Mouse (Mus musculus) forebrain, embryonic 14.5 days (tissue): Measurements from ENCODE around the gene Stxbp4. TPM values are rescaled to one million over a fixed set of nuclear protein-coding genes. Genes with fewer than 3 reads are reported as not detected.

Source experiments
- ATAC-seq: fragments of 200-750 bp; cut with Nextera tagmentation; 2 replicates; pipeline ENCODE4 v1.8.0; 2017; ENCODE audit warnings: mild to moderate bottlenecking, moderate library complexity
- DNase-seq: peaks from one replicate; pipeline ENCODE4 v3.0.0-alpha.2; 2015; ENCODE audit warnings: low spot score
- H3K27ac ChIP-seq: fragments of 300-500 bp; sonication (generic); 2 replicates; pipeline ENCODE4 v1.5.1; 2014; ENCODE audit warnings: low read depth, mild to moderate bottlenecking, control low read depth, low read length, moderate library complexity
- H3K27me3 ChIP-seq: fragments of 300-500 bp; sonication (generic); replicated peaks from 2 replicates; pipeline ENCODE4 v1.6.1; 2014; ENCODE audit warnings: low read length, control low read depth, mixed read lengths; ENCODE audit not compliant: control insufficient read depth, insufficient read depth
- H3K36me3 ChIP-seq: fragments of 300-500 bp; sonication (generic); 2 replicates; pipeline ENCODE4 v1.6.1; 2014; ENCODE audit warnings: low read length, control low read depth; ENCODE audit not compliant: control insufficient read depth, insufficient read depth
- H3K4me1 ChIP-seq: fragments of 300-500 bp; sonication (generic); 2 replicates; pipeline ENCODE4 v1.6.1; 2014; ENCODE audit warnings: antibody characterized with exemption, low read length, control low read depth; ENCODE audit not compliant: control insufficient read depth, insufficient read depth
- H3K4me2 ChIP-seq: fragments of 300-500 bp; sonication (generic); 2 replicates; pipeline ENCODE4 v1.6.1; 2014; ENCODE audit warnings: mild to moderate bottlenecking, control low read depth, low read length
- H3K4me3 ChIP-seq: fragments of 300-500 bp; sonication (generic); 2 replicates; pipeline ENCODE4 v1.5.1; 2014; ENCODE audit warnings: low read depth, low read length, control low read depth
- H3K9ac ChIP-seq: fragments of 300-500 bp; sonication (generic); 2 replicates; pipeline ENCODE4 v1.6.1; 2014; ENCODE audit warnings: mild to moderate bottlenecking, low read length, control low read depth, moderate library complexity
- H3K9me3 ChIP-seq: fragments of 300-500 bp; sonication (generic); replicated peaks from 2 replicates; pipeline ENCODE4 v1.6.1; 2016; ENCODE audit warnings: low read length, control low read depth, mixed read lengths; ENCODE audit not compliant: control insufficient read depth
- WGBS: fragments of 180-500 bp; shearing (Covaris S2); extraction: QIAGEN DNeasy Blood & Tissue Kit; methylation state at CpG from one replicate; pipeline ENCODE4 v1.1.7; 2014; 5-methylcytosine and 5-hydroxymethylcytosine counted together
- polyA plus RNA-seq: library from polyadenylated mRNA; unstranded; fragments of >200 nt; fragmentation: Nextera tagmentation; extraction: Ambion mirVana; gene quantifications from 2 replicates; pipeline ENCODE4 v1.2.1, GENCODE M21; 2014

Gene Stxbp4
- polyA plus RNA-seq, 1 experiment from 2014 or later, result 14.7 TPM

DNA sequence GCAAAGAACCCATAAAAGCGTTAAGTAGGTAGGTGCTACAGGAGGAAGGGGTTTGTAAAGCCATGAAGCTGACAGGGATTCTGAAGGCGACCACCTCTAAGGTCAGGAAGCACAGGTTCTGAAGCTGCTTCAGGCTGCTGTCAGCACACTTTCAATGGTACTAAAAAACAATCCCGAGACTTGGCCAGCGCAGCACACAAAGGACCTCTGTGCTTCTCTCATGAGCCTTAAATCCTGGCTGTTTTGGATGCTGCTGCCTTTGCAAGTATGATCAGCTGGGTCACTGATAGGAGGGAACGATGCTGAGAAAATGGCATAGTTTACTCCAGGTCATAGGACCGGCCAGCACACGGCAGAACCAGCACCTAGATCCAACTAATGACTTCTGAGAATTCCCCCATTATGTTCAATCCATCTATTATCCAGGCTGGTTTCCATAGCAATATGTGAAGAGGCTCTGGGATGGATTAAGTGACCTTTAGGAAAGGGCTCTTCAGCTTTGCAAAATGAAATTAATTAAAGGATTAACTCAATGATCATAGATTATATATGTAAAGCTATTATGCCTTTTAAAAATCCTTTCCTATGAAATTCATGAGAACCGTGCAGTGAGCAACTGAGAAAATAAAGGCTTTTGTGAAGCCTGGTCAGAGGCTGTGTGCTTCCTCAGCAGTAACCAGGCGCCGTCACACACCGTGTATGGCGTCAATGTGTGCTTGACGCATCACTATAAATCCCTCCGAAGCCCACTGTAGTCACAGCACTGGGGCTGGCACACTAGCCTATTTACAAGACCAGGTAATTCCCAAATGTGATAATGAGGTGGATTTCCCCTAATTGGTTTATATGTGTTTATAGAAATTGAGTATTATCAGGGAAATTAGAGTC, 152.9 kb downstream of the Stxbp4 start:
- H3K27me3 ChIP-seq, result no peaks in the 10 kb centered on the region
- peak overlapping the region; percentile 12; the same call in 1 of the 2 replicates for H3K4me2 ChIP-seq
- H3K27ac ChIP-seq, result peak overlapping the region; percentile 21; the same call in 1 of the 2 replicates
- H3K9ac ChIP-seq, result no peak overlapping the region
- H3K36me3 ChIP-seq, result 0 out of 2 replicates have a peak, but pooled peaks cover 9% of the 10 kb centered on the region
- ATAC-seq (peak; percentile 81), DNase-seq (peak; percentile 55)
- H3K4me3 ChIP-seq, result no peak overlapping the region
- peaks cover 7% of the 10 kb centered on the region; the same call in 1 of the 2 replicates for H3K4me1 ChIP-seq
- 13% methylated on average over 14 of the region's 14 CpGs for WGBS
- no peaks in the 10 kb centered on the region for H3K9me3 ChIP-seq

DNA sequence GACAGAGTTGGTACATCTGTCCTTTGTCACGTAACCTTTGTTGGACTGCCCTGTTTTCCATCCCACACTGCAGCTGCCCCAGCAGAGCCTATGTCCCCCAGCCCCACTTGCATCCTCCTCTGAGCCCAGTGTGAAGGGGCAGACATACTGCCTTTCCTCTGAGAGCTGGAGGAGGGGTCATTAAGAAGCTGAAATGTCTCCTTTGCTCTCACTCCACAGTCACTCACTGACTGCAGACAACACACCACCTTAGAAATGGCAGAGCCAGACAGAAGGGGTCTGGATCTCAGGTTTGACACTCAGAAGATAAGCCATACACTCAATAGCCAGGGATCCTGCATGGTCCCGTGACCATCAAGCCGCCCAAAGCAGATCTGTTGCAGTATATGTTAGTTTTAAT, 154.1 kb downstream of the Stxbp4 start:
- Histone ChIP-seq H3K27me3 (no peaks in the 10 kb centered on the region), H3K9ac (no peak overlapping the region), H3K27ac (no peak overlapping the region), H3K36me3 (peaks cover 17% of the 10 kb centered on the region; the same call in 1 of the 2 replicates), H3K4me1 (peaks cover 7% of the 10 kb centered on the region; the same call in 1 of the 2 replicates), H3K4me3 (no peak overlapping the region), H3K9me3 (no peaks in the 10 kb centered on the region), H3K4me2 (no peak overlapping the region)
- no peak for ATAC-seq
- WGBS, result 90% methylated on average over 3 of the region's 3 CpGs
- DNase-seq, result no peak

DNA sequence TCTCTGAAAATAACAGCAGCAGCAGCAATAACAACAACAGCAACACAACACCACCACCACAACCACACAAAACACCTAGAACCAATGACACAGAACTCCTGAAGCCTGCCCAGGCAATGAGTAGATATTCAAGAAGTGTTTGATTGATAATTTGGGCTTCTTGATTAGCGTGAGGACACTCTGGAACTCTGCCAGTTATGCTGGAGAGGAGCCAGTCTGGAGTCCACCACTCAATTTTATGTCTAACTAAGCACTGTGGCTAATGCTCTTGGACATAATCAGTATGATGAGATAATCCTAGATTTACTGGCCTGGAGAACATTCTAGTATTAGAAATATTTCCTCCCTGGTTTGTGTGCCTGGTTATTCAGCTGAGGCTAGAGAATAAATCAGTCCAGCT, 156.1 kb downstream of the Stxbp4 start:
- Histone ChIP-seq H3K4me3 (no peak overlapping the region), H3K27me3 (no peaks in the 10 kb centered on the region), H3K9ac (no peak overlapping the region), H3K36me3 (peaks cover 10% of the 10 kb centered on the region; the same call in 1 of the 2 replicates), H3K27ac (no peak overlapping the region), H3K4me2 (no peak overlapping the region), H3K9me3 (no peaks in the 10 kb centered on the region), H3K4me1 (peaks cover 7% of the 10 kb centered on the region; the same call in 1 of the 2 replicates)
- DNase-seq (peak; percentile 36), ATAC-seq (no peak)
- 29% methylated on average over 1 of the region's 1 CpGs for WGBS

GRCm38 (mm10) chr11:90470271-90470670, 167.6 kb downstream of the Stxbp4 start:
- ATAC-seq (no peak), DNase-seq (no peak)
- H3K9me3 ChIP-seq, result no peaks in the 10 kb centered on the region
- H3K9ac ChIP-seq, result no peak overlapping the region
- no peak overlapping the region for H3K27ac ChIP-seq
- H3K4me2 ChIP-seq, result no peak overlapping the region
- H3K36me3 ChIP-seq, result no peaks in the 10 kb centered on the region
- no peaks in the 10 kb centered on the region for H3K27me3 ChIP-seq
- no peak overlapping the region for H3K4me3 ChIP-seq
- WGBS, result 89% methylated on average over 4 of the region's 4 CpGs
- H3K4me1 ChIP-seq, result no peaks in the 10 kb centered on the region

GRCm38 (mm10) chr11:90464046-90464595, 173.8 kb downstream of the Stxbp4 start:
- WGBS, result 63% methylated on average over 10 of the region's 10 CpGs
- Histone ChIP-seq H3K9me3 (no peaks in the 10 kb centered on the region), H3K27me3 (no peaks in the 10 kb centered on the region), H3K27ac (no peak overlapping the region), H3K4me3 (no peak overlapping the region), H3K4me1 (no peaks in the 10 kb centered on the region), H3K9ac (no peak overlapping the region), H3K36me3 (no peaks in the 10 kb centered on the region), H3K4me2 (no peak overlapping the region)
- DNase-seq (no peak), ATAC-seq (no peak)

GRCm38 (mm10) chr11:90460458-90460857, 177.4 kb downstream of the Stxbp4 start:
- H3K4me1 ChIP-seq, result no peaks in the 10 kb centered on the region
- no peaks in the 10 kb centered on the region for H3K27me3 ChIP-seq
- no peak overlapping the region for H3K4me3 ChIP-seq
- no peak overlapping the region for H3K27ac ChIP-seq
- H3K36me3 ChIP-seq, result no peaks in the 10 kb centered on the region
- no peak overlapping the region for H3K4me2 ChIP-seq
- ATAC-seq, result no peak
- no peak for DNase-seq
- H3K9ac ChIP-seq, result no peak overlapping the region
- no peaks in the 10 kb centered on the region for H3K9me3 ChIP-seq
- 92% methylated on average over 3 of the region's 3 CpGs for WGBS

GRCm38 (mm10) chr11:90452134-90452533, 185.8 kb downstream of the Stxbp4 start:
- H3K9ac ChIP-seq, result no peak overlapping the region
- H3K4me3 ChIP-seq, result no peak overlapping the region
- ATAC-seq (no peak), DNase-seq (peak; percentile 25)
- no peak overlapping the region for H3K27ac ChIP-seq
- no peaks in the 10 kb centered on the region for H3K4me1 ChIP-seq
- H3K4me2 ChIP-seq, result no peak overlapping the region
- H3K9me3 ChIP-seq, result no peaks in the 10 kb centered on the region
- no peaks in the 10 kb centered on the region for H3K27me3 ChIP-seq
- 72% methylated on average over 3 of the region's 3 CpGs for WGBS
- H3K36me3 ChIP-seq, result no peaks in the 10 kb centered on the region

DNA sequence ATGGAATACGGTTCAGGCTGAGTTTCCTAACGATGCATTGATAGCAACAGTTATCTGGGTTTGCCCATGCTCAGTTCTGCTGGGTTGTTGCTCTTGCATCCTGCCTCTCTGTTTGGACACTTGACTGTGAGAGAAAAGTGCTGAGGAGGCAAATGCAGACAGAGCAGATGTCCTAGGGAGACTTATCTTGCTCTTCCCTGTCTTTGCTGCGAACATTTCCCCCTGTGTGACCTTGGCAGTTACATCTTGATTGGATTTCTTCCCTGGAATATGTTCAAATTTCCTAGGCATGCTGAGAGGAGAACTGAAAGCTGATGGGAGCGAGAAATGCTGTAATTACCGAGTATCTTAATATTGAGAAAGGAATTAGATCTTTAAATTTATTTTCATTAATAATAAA, 186.4 kb downstream of the Stxbp4 start:
- ATAC-seq (no peak), DNase-seq (peak; percentile 11)
- no peak overlapping the region for H3K4me3 ChIP-seq
- WGBS, result 58% methylated on average over 5 of the region's 5 CpGs
- no peak overlapping the region for H3K9ac ChIP-seq
- no peaks in the 10 kb centered on the region for H3K4me1 ChIP-seq
- no peaks in the 10 kb centered on the region for H3K9me3 ChIP-seq
- no peaks in the 10 kb centered on the region for H3K36me3 ChIP-seq
- no peak overlapping the region for H3K27ac ChIP-seq
- H3K4me2 ChIP-seq, result no peak overlapping the region
- H3K27me3 ChIP-seq, result no peaks in the 10 kb centered on the region

GRCm38 (mm10) chr11:90442462-90442861, 195.4 kb downstream of the Stxbp4 start:
- Histone ChIP-seq H3K4me2 (no peak overlapping the region), H3K27ac (no peak overlapping the region), H3K27me3 (peaks cover 25% of the 10 kb centered on the region), H3K9me3 (no peaks in the 10 kb centered on the region), H3K4me3 (no peak overlapping the region), H3K9ac (no peak overlapping the region), H3K4me1 (no peaks in the 10 kb centered on the region), H3K36me3 (no peaks in the 10 kb centered on the region)
- DNase-seq, result no peak
- 83% methylated on average over 2 of the region's 2 CpGs for WGBS
- no peak for ATAC-seq
